Mouse (Mus musculus) hindbrain, embryonic 13.5 days (tissue): ENCODE results near the gene Rag2. TPM values are rescaled to one million over a fixed set of nuclear protein-coding genes. Genes with fewer than 3 reads are reported as not detected.
A peak's percentile ranks its signal among the peaks of the same experiment; 100 is the strongest.

Experiments
- ATAC-seq: fragments of 200-750 bp; cut with Nextera tagmentation; 2 replicates; pipeline ENCODE4 v1.8.0; 2017; ENCODE audit warnings: moderate TSS enrichment; ENCODE audit not compliant: low FRiP score
- H3K27ac ChIP-seq: fragments of 300-500 bp; sonication (generic); 2 replicates; pipeline ENCODE4 v1.5.1; 2015; ENCODE audit warnings: inconsistent platforms, mild to moderate bottlenecking, moderate library complexity
- H3K27me3 ChIP-seq: fragments of 300-500 bp; sonication (generic); 2 replicates; pipeline ENCODE4 v1.6.1; 2015; ENCODE audit warnings: mild to moderate bottlenecking, inconsistent platforms
- H3K36me3 ChIP-seq: fragments of 300-500 bp; sonication (generic); 2 replicates; pipeline ENCODE4 v1.6.1; 2015; ENCODE audit warnings: mild to moderate bottlenecking, inconsistent platforms
- H3K4me1 ChIP-seq: fragments of 300-500 bp; sonication (generic); replicated peaks from 2 replicates; pipeline ENCODE4 v1.6.1; 2015; ENCODE audit warnings: inconsistent platforms
- H3K4me2 ChIP-seq: fragments of 300-500 bp; sonication (generic); 2 replicates; pipeline ENCODE4 v1.6.1; 2015; ENCODE audit warnings: inconsistent platforms, mild to moderate bottlenecking, moderate library complexity
- H3K4me3 ChIP-seq: fragments of 300-500 bp; sonication (generic); 2 replicates; pipeline ENCODE4 v1.5.1; 2015; ENCODE audit warnings: mild to moderate bottlenecking, inconsistent platforms
- H3K9ac ChIP-seq: fragments of 300-500 bp; sonication (generic); 2 replicates; pipeline ENCODE4 v1.6.1; 2015; ENCODE audit warnings: mild to moderate bottlenecking, inconsistent platforms
- H3K9me3 ChIP-seq: fragments of 300-500 bp; sonication (generic); 2 replicates; pipeline ENCODE4 v1.6.1; 2016; ENCODE audit warnings: inconsistent platforms
- WGBS: fragments of 180-500 bp; shearing (Covaris S2); methylation state at CpG from one replicate; pipeline ENCODE4 v1.1.7; 2015; 5-methylcytosine and 5-hydroxymethylcytosine counted together
- polyA plus RNA-seq: library from polyadenylated mRNA; unstranded; fragments of >200 nt; fragmentation: Nextera tagmentation; extraction: Ambion mirVana; gene quantifications from 2 replicates; pipeline ENCODE4 v1.2.1, GENCODE M21; 2015

Rag2 gene
- polyA plus RNA-seq, 1 experiment from 2014 or later, result 0.14 TPM

- 33% methylated on average over 8 of the region's 8 CpGs for WGBS
- Histone ChIP-seq H3K4me3 (no peak overlapping the region), H3K4me2 (no peak overlapping the region), H3K4me1 (peaks cover 27% of the 10 kb centered on the region), H3K9ac (no peak overlapping the region), H3K27me3 (no peaks in the 10 kb centered on the region), H3K36me3 (no peaks in the 10 kb centered on the region), H3K27ac (peak overlapping the region; percentile 9; the same call in 1 of the 2 replicates), H3K9me3 (no peaks in the 10 kb centered on the region)
- ATAC-seq, result no peak
Observed at GRCm38 (mm10) chr2:101600703-101601102, 23.8 kb upstream of the Rag2 start.

- H3K4me2 ChIP-seq, result no peak overlapping the region
- peaks cover 24% of the 10 kb centered on the region for H3K4me1 ChIP-seq
- no peak for ATAC-seq
- no peak overlapping the region for H3K9ac ChIP-seq
- no peak overlapping the region for H3K4me3 ChIP-seq
- WGBS, result 100% methylated on average over 1 of the region's 1 CpGs
- no peak overlapping the region for H3K27ac ChIP-seq
- no peaks in the 10 kb centered on the region for H3K9me3 ChIP-seq
- H3K27me3 ChIP-seq, result no peaks in the 10 kb centered on the region
- H3K36me3 ChIP-seq, result no peaks in the 10 kb centered on the region
Observed at GRCm38 (mm10) chr2:101603099-101603498, 21.4 kb upstream of the Rag2 start.

GRCm38 (mm10) chr2:101608232-101608894 lies 16.2 kb upstream of the Rag2 start:
- no peaks in the 10 kb centered on the region for H3K9me3 ChIP-seq
- no peaks in the 10 kb centered on the region for H3K27me3 ChIP-seq
- H3K4me1 ChIP-seq, result peaks cover 4% of the 10 kb centered on the region
- WGBS, result 40% methylated on average over 7 of the region's 7 CpGs
- H3K36me3 ChIP-seq, result no peaks in the 10 kb centered on the region
- peak; percentile 89 for ATAC-seq
- H3K4me2 ChIP-seq, result no peak overlapping the region
- H3K27ac ChIP-seq, result peak overlapping the region; percentile 55; the same call in 1 of the 2 replicates
- no peak overlapping the region for H3K4me3 ChIP-seq
- no peak overlapping the region for H3K9ac ChIP-seq

GRCm38 (mm10) chr2:101610861-101611260 lies 13.7 kb upstream of the Rag2 start:
- WGBS, result 92% methylated on average over 3 of the region's 3 CpGs
- H3K27me3 ChIP-seq, result no peaks in the 10 kb centered on the region
- H3K9me3 ChIP-seq, result no peaks in the 10 kb centered on the region
- no peak overlapping the region for H3K4me2 ChIP-seq
- no peak for ATAC-seq
- no peak overlapping the region for H3K9ac ChIP-seq
- H3K36me3 ChIP-seq, result no peaks in the 10 kb centered on the region
- no peak overlapping the region for H3K4me3 ChIP-seq
- no peak overlapping the region for H3K27ac ChIP-seq
- H3K4me1 ChIP-seq, result peaks cover 12% of the 10 kb centered on the region

GRCm38 (mm10) chr2:101615464-101616305 lies 8.8 kb upstream of the Rag2 start:
- peaks cover 12% of the 10 kb centered on the region for H3K4me1 ChIP-seq

GRCm38 (mm10) chr2:101618373-101618772 lies 6.1 kb upstream of the Rag2 start:
- no peaks in the 10 kb centered on the region for H3K9me3 ChIP-seq
- no peaks in the 10 kb centered on the region for H3K36me3 ChIP-seq
- WGBS, result 80% methylated on average over 4 of the region's 4 CpGs
- H3K4me1 ChIP-seq, result peaks cover 14% of the 10 kb centered on the region
- no peaks in the 10 kb centered on the region for H3K27me3 ChIP-seq
- H3K9ac ChIP-seq, result no peak overlapping the region
- no peak overlapping the region for H3K4me2 ChIP-seq
- H3K4me3 ChIP-seq, result no peak overlapping the region
- H3K27ac ChIP-seq, result no peak overlapping the region
- no peak for ATAC-seq

More at GRCm38 (mm10) chr2:101615464-101616305, 8.8 kb upstream of the Rag2 start:
- no peaks in the 10 kb centered on the region for H3K36me3 ChIP-seq
- H3K4me3 ChIP-seq, result no peak overlapping the region
- ATAC-seq, result no peak
- H3K4me2 ChIP-seq, result no peak overlapping the region
- H3K9ac ChIP-seq, result no peak overlapping the region
- H3K27me3 ChIP-seq, result no peaks in the 10 kb centered on the region
- no peak overlapping the region for H3K27ac ChIP-seq
- WGBS, result 77% methylated on average over 10 of the region's 10 CpGs
- no peaks in the 10 kb centered on the region for H3K9me3 ChIP-seq

GRCm38 (mm10) chr2:101620899-101621298 lies 3.6 kb upstream of the Rag2 start:
- Histone ChIP-seq H3K4me3 (no peak overlapping the region), H3K27me3 (no peaks in the 10 kb centered on the region), H3K27ac (no peak overlapping the region), H3K36me3 (no peaks in the 10 kb centered on the region), H3K9me3 (no peaks in the 10 kb centered on the region), H3K4me2 (no peak overlapping the region), H3K9ac (no peak overlapping the region), H3K4me1 (peaks cover 6% of the 10 kb centered on the region)
- ATAC-seq, result no peak
- 81% methylated on average over 3 of the region's 3 CpGs for WGBS

- H3K9me3 ChIP-seq, result no peaks in the 10 kb centered on the region
- H3K9ac ChIP-seq, result no peak overlapping the region
- WGBS, result 71% methylated on average over 7 of the region's 7 CpGs
- peaks cover 3% of the 10 kb centered on the region; the same call in 1 of the 2 replicates for H3K4me1 ChIP-seq
- no peaks in the 10 kb centered on the region for H3K27me3 ChIP-seq
- no peak overlapping the region for H3K4me2 ChIP-seq
- no peaks in the 10 kb centered on the region for H3K36me3 ChIP-seq
- no peak overlapping the region for H3K27ac ChIP-seq
- ATAC-seq, result no peak
- no peak overlapping the region for H3K4me3 ChIP-seq
Observed at GRCm38 (mm10) chr2:101621611-101622010, 2.9 kb upstream of the Rag2 start.

- Histone ChIP-seq H3K4me2 (no peak overlapping the region), H3K9ac (no peak overlapping the region), H3K4me1 (peaks cover 10% of the 10 kb centered on the region), H3K27ac (no peak overlapping the region), H3K4me3 (no peak overlapping the region), H3K9me3 (no peaks in the 10 kb centered on the region), H3K36me3 (no peaks in the 10 kb centered on the region), H3K27me3 (no peaks in the 10 kb centered on the region)
- 68% methylated on average over 2 of the region's 2 CpGs for WGBS
- ATAC-seq, result no peak
Observed at GRCm38 (mm10) chr2:101623042-101623441, 1.5 kb upstream of the Rag2 start.

GRCm38 (mm10) chr2:101624011-101624410 lies 507 bp upstream of the Rag2 start:
- H3K27ac ChIP-seq, result no peak overlapping the region
- H3K4me3 ChIP-seq, result no peak overlapping the region
- H3K4me1 ChIP-seq, result peaks cover 12% of the 10 kb centered on the region
- no peak overlapping the region for H3K4me2 ChIP-seq
- no peak overlapping the region for H3K9ac ChIP-seq
- no peaks in the 10 kb centered on the region for H3K36me3 ChIP-seq
- H3K9me3 ChIP-seq, result no peaks in the 10 kb centered on the region
- H3K27me3 ChIP-seq, result no peaks in the 10 kb centered on the region
- 47% methylated on average over 2 of the region's 2 CpGs for WGBS
- no peak for ATAC-seq

GRCm38 (mm10) chr2:101627227-101627626 lies 2.7 kb downstream of the Rag2 start:
- Histone ChIP-seq H3K4me1 (peaks cover 14% of the 10 kb centered on the region), H3K4me2 (0 out of 2 replicates have a peak overlapping the region, but pooled peaks have one; percentile 1), H3K27ac (no peak overlapping the region), H3K4me3 (no peak overlapping the region), H3K27me3 (0 out of 2 replicates have a peak, but pooled peaks cover 7% of the 10 kb centered on the region), H3K9me3 (no peaks in the 10 kb centered on the region), H3K9ac (no peak overlapping the region), H3K36me3 (no peaks in the 10 kb centered on the region)
- no peak for ATAC-seq

- ATAC-seq, result peak; percentile 99
- Histone ChIP-seq H3K4me1 (peaks cover 14% of the 10 kb centered on the region), H3K4me2 (peak overlapping the region; percentile 65), H3K4me3 (peak overlapping the region; percentile 59), H3K36me3 (no peaks in the 10 kb centered on the region), H3K9ac (peak overlapping the region; percentile 74), H3K9me3 (no peaks in the 10 kb centered on the region), H3K27me3 (0 out of 2 replicates have a peak, but pooled peaks cover 10% of the 10 kb centered on the region), H3K27ac (peak overlapping the region; percentile 94)
- under 1% methylated on average over 31 of the region's 31 CpGs for whole genome bisulfite sequencing
Observed at GRCm38 (mm10) chr2:101628297-101629236, 4.0 kb downstream of the Rag2 start.
